Comparison of ENCODE assay signal across 8 mouse cellular contexts in genomic region chr19:36919466-36919865, GRCm38 (mm10). TPM values are rescaled to one million over a fixed set of nuclear protein-coding genes. Genes with fewer than 3 reads are reported as not detected.
DNase-seq lines count a peak whose midpoint lies in the region; ATAC-seq and TF ChIP-seq lines count a peak whose summit lies in the region.

Gene Fgfbp3, minus strand, starts transcription at chr19:36919615.

- peak within 1 kb of the TSS; percentile 71 for H3K27ac ChIP-seq in cerebellum, adult 2 months (ENCODE audit: insufficient read depth, low read length)
- peak within 1 kb of the TSS; percentile 95 for H3K27ac ChIP-seq in hindbrain, embryonic 13.5 days

- no peak for DNase-seq in cerebellum, adult 2 months
- no peak for DNase-seq in cerebellum, postnatal 14 days
- peak; percentile 26 to 32 for DNase-seq in spleen, postnatal 36 days (ENCODE audit: low spot score in 2 of 2)
- DNase-seq in spleen, adult 18-20 months: no peak
- DNase-seq in mesoderm, embryonic 11.5 days (ENCODE audit: low read depth, low spot score): peak; percentile 53
- DNase-seq in urinary bladder, adult 2 months (ENCODE audit: low spot score): no peak
- no peak for DNase-seq in adrenal gland, adult 18-20 months (ENCODE audit: low spot score in 2 of 2)

- no peaks in the 10 kb centered on the region for H3K36me3 ChIP-seq in hindbrain, embryonic 13.5 days

- H3K9ac ChIP-seq in hindbrain, embryonic 13.5 days: peak within 1 kb of the TSS; percentile 90

- TF ChIP-seq POLR2A in cerebellum, adult 2 months (IDR thresholded peaks at IDR 0.05; ENCODE audit: borderline replicate concordance, insufficient read depth, low read length): no peak

- ATAC-seq in hindbrain, embryonic 13.5 days (ENCODE audit: low FRiP score): peak; percentile 26

- no peaks in the 10 kb centered on the region for H3K9me3 ChIP-seq in hindbrain, embryonic 13.5 days

- TF ChIP-seq CTCF in cerebellum, adult 2 months (IDR thresholded peaks at IDR 0.05; ENCODE audit: borderline replicate concordance, insufficient read depth, low read depth, low read length): no peak

- 4% methylated on average over 12 of the region's 12 CpGs for WGBS in cerebellum, adult 2 months
- 3% methylated on average over 12 of the region's 12 CpGs for WGBS in hindbrain, embryonic 13.5 days

- H3K4me3 ChIP-seq in cerebellum, adult 2 months (replicated peaks; ENCODE audit: insufficient read depth, low read depth, low read length): peak within 1 kb of the TSS; percentile 75
- H3K4me3 ChIP-seq in hindbrain, embryonic 13.5 days: peak within 1 kb of the TSS; percentile 92

- H3K4me2 ChIP-seq in hindbrain, embryonic 13.5 days: peak within 1 kb of the TSS; percentile 74

- peaks cover 3% of the 10 kb centered on the region; the same call in 1 of the 2 replicates for H3K4me1 ChIP-seq in cerebellum, adult 2 months (ENCODE audit: control insufficient read depth, insufficient read depth, low read length)
- peaks cover 18% of the 10 kb centered on the region for H3K4me1 ChIP-seq in hindbrain, embryonic 13.5 days (replicated peaks)

- H3K27me3 ChIP-seq in cerebellum, adult 2 months (ENCODE audit: control insufficient read depth, insufficient read depth, low read length): no peaks in the 10 kb centered on the region
- H3K27me3 ChIP-seq in hindbrain, embryonic 13.5 days: peaks cover 4% of the 10 kb centered on the region; the same call in 1 of the 2 replicates

RNA-seq across cellular contexts. Expression of gene Fgfbp3, which starts in this region (rescaled TPM):
- polyA plus RNA-seq in cerebellum, adult 2 months (2012; rRNA removed): 8.1 and 10.2 TPM in 2 replicates
- 56.2 and 64.3 TPM in 2 replicates for polyA plus RNA-seq in hindbrain, embryonic 13.5 days (2015; fragmentation: Nextera tagmentation; extraction: Ambion mirVana)
- 3.8 and 4.6 TPM in 2 replicates for polyA plus RNA-seq in urinary bladder, adult 2 months (2012; rRNA removed)
- total RNA-seq in adrenal gland, adult 18-20 months (2021): 1 to 10 TPM; 2.4 to 3.8 TPM

Comparison
In these comparisons a context has a peak if more than half of its experiments do, and no peak if none do; other contexts are left out.
1. DNase-seq: peak in spleen, postnatal 36 days (2 of 2) and mesoderm, embryonic 11.5 days (single experiment); none in cerebellum, adult 2 months (0 of 2), cerebellum, postnatal 14 days (0 of 2), spleen, adult 18-20 months (0 of 2), urinary bladder, adult 2 months (single experiment) and adrenal gland, adult 18-20 months (0 of 2).